8 mouse cellular contexts compared by ENCODE assay signal in the genomic region with DNA sequence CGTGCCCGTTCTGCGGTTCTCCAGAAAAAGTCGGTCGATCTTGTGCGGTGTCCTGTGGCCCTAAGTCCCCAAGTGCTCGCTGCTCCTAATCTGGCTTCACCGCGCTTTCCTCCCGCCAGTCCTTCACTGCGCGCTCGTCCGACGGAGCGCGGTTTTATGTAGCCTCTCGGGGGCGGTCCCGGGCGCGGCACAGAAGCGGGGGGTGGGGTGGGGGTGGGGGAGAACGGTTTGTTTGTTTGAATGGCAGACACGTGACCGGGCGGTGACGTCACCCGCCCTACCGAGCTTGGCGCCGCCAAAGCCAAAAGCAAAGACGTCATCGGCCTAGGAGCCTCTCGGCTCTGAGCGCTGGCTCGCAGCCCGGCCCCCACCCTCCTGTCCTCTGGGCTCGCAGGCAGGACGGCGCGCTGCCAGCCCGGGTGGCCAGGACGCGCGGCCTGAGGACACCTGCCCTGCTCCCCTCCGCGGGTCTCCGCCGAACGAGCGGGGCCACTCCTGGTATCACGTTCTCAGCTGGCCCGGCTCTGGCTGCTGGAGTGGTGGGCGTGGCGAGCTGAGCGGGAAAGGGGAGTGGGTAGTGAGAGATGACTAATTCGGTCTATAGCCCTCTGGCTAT. TPM values are rescaled to one million over a fixed set of nuclear protein-coding genes. Genes with fewer than 3 reads are reported as not detected.
DNase-seq lines count a peak whose midpoint lies in the region; ATAC-seq and TF ChIP-seq lines count a peak whose summit lies in the region.

No protein-coding gene starts in this region.

- no peaks in the 10 kb centered on the region for H3K9me3 ChIP-seq in forebrain, embryonic 10.5 days
- no peaks in the 10 kb centered on the region for H3K9me3 ChIP-seq in heart, embryonic 15.5 days (replicated peaks)
- no peaks in the 10 kb centered on the region for H3K9me3 ChIP-seq in liver, embryonic 14.5 days (ENCODE audit: control insufficient read depth, low read length)
- H3K9me3 ChIP-seq in neural tube, embryonic 11.5 days (ENCODE audit: control insufficient read depth, low read length), result no peaks in the 10 kb centered on the region
- H3K9me3 ChIP-seq in stomach, postnatal 0 days (ENCODE audit: control insufficient read depth, low read length), result no peaks in the 10 kb centered on the region

- no peak for TF ChIP-seq CTCF in liver, embryonic 14.5 days (IDR thresholded peaks at IDR 0.05; ENCODE audit: low read depth)
- no peak for TF ChIP-seq CTCF in stomach, postnatal 0 days (IDR thresholded peaks at IDR 0.05; ENCODE audit: low read depth)

- peak; percentile 92 for DNase-seq in c-Kit-negative CD71-positive TER-119-positive erythroid progenitor cells, embryonic 14.5 days (ENCODE audit: low read depth, low spot score)
- peak; percentile 97 for DNase-seq in forebrain, embryonic 10.5 days (ENCODE audit: extremely low spot score, low spot score)
- peak; percentile 99 to 100 for DNase-seq in kidney, postnatal 25 days
- peak; percentile 96 to 98 (median 96) for DNase-seq in liver, embryonic 14.5 days (ENCODE audit: low read depth in 3 of 3, low spot score in 3 of 3)
- DNase-seq in neural tube, embryonic 11.5 days (ENCODE audit: low spot score), result peak; percentile 97
- DNase-seq in stomach, postnatal 0 days (ENCODE audit: low spot score), result peak; percentile 97

- H3K4me2 ChIP-seq in heart, embryonic 15.5 days, result peak overlapping the region; percentile 71
- H3K4me2 ChIP-seq in liver, embryonic 14.5 days (ENCODE audit: low read depth), result peak overlapping the region; percentile 87
- H3K4me2 ChIP-seq in neural tube, embryonic 11.5 days (ENCODE audit: low read depth), result peak overlapping the region; percentile 61
- H3K4me2 ChIP-seq in stomach, postnatal 0 days (replicated peaks; ENCODE audit: low read depth), result peak overlapping the region; percentile 60

- H3K36me3 ChIP-seq in forebrain, embryonic 10.5 days (replicated peaks), result peaks cover 23% of the 10 kb centered on the region
- H3K36me3 ChIP-seq in heart, embryonic 15.5 days, result peaks cover 5% of the 10 kb centered on the region; the same call in 1 of the 2 replicates
- peaks cover 23% of the 10 kb centered on the region for H3K36me3 ChIP-seq in liver, embryonic 14.5 days (replicated peaks; ENCODE audit: control insufficient read depth, insufficient read depth, low read depth)
- peaks cover 3% of the 10 kb centered on the region for H3K36me3 ChIP-seq in neural tube, embryonic 11.5 days (ENCODE audit: control insufficient read depth, insufficient read depth, low read length)
- peaks cover 3% of the 10 kb centered on the region; the same call in 1 of the 2 replicates for H3K36me3 ChIP-seq in stomach, postnatal 0 days (ENCODE audit: control insufficient read depth, insufficient read depth, low read length)

- peak overlapping the region; percentile 76 for H3K4me3 ChIP-seq in forebrain, embryonic 10.5 days
- H3K4me3 ChIP-seq in heart, embryonic 15.5 days, result peak overlapping the region; percentile 82
- H3K4me3 ChIP-seq in liver, embryonic 14.5 days (ENCODE audit: insufficient read depth in 1 of 2, low read depth in 2 of 2, low read length in 2 of 2), result peak overlapping the region; percentile 72 to 78
- H3K4me3 ChIP-seq in neural tube, embryonic 11.5 days (ENCODE audit: low read depth, low read length), result peak overlapping the region; percentile 54
- H3K4me3 ChIP-seq in stomach, postnatal 0 days (ENCODE audit: low read depth, low read length), result peak overlapping the region; percentile 77

- peak; percentile 62 for ATAC-seq in CD4-positive, CD25-positive, alpha-beta regulatory T cell, adult 4 months
- ATAC-seq in heart, embryonic 15.5 days (replicated peaks; ENCODE audit: insufficient number of reproducible peaks, insufficient read depth, low FRiP score, low read depth), result peak; percentile 86
- ATAC-seq in liver, embryonic 14.5 days (ENCODE audit: insufficient read depth), result peak; percentile 88
- peak; percentile 93 for ATAC-seq in neural tube, embryonic 11.5 days (ENCODE audit: insufficient read depth, low FRiP score, low TSS enrichment)
- peak; percentile 86 for ATAC-seq in stomach, postnatal 0 days (ENCODE audit: low FRiP score, low TSS enrichment)

- WGBS in forebrain, embryonic 10.5 days, result under 1% methylated on average over 58 of the region's 58 CpGs
- WGBS in heart, embryonic 15.5 days, result under 1% methylated on average over 58 of the region's 58 CpGs
- WGBS in liver, embryonic 14.5 days (ENCODE audit: insufficient replicate concordance), result under 1% methylated on average over 58 of the region's 58 CpGs
- under 1% methylated on average over 57 of the region's 58 CpGs for WGBS in neural tube, embryonic 11.5 days
- under 1% methylated on average over 56 of the region's 58 CpGs for WGBS in stomach, postnatal 0 days

- TF ChIP-seq EP300 in liver, embryonic 14.5 days (IDR thresholded peaks at IDR 0.05; ENCODE audit: low read depth), result peak; percentile 55; the same call in 1 of the 2 replicates
- no peak for TF ChIP-seq EP300 in stomach, postnatal 0 days (optimal IDR thresholded peaks at IDR 0.05)

- H3K9ac ChIP-seq in heart, embryonic 15.5 days, result peak overlapping the region; percentile 92
- H3K9ac ChIP-seq in liver, embryonic 14.5 days (replicated peaks), result peak overlapping the region; percentile 93
- peak overlapping the region; percentile 92 for H3K9ac ChIP-seq in neural tube, embryonic 11.5 days (ENCODE audit: low read length)
- peak overlapping the region; percentile 94 for H3K9ac ChIP-seq in stomach, postnatal 0 days (ENCODE audit: low read length)

- H3K27ac ChIP-seq in forebrain, embryonic 10.5 days, result peak overlapping the region; percentile 98
- H3K27ac ChIP-seq in heart, embryonic 15.5 days, result peak overlapping the region; percentile 99
- H3K27ac ChIP-seq in liver, embryonic 14.5 days, result peak overlapping the region; percentile 76
- peak overlapping the region; percentile 98 for H3K27ac ChIP-seq in neural tube, embryonic 11.5 days (ENCODE audit: low read depth, low read length)
- peak overlapping the region; percentile 99 for H3K27ac ChIP-seq in stomach, postnatal 0 days (replicated peaks)

- H3K27me3 ChIP-seq in forebrain, embryonic 10.5 days (ENCODE audit: poor library complexity, severe bottlenecking), result peaks cover 10% of the 10 kb centered on the region; the same call in 1 of the 2 replicates
- no peaks in the 10 kb centered on the region for H3K27me3 ChIP-seq in heart, embryonic 15.5 days
- H3K27me3 ChIP-seq in liver, embryonic 14.5 days (ENCODE audit: control insufficient read depth, insufficient read depth, low read length), result no peaks in the 10 kb centered on the region
- H3K27me3 ChIP-seq in neural tube, embryonic 11.5 days (ENCODE audit: control insufficient read depth, insufficient read depth, low read length), result no peaks in the 10 kb centered on the region
- no peaks in the 10 kb centered on the region for H3K27me3 ChIP-seq in stomach, postnatal 0 days (ENCODE audit: control insufficient read depth, insufficient read depth, low read length)

- H3K4me1 ChIP-seq in forebrain, embryonic 10.5 days, result peaks cover 57% of the 10 kb centered on the region
- peaks cover 73% of the 10 kb centered on the region for H3K4me1 ChIP-seq in heart, embryonic 15.5 days (replicated peaks)
- H3K4me1 ChIP-seq in liver, embryonic 14.5 days (replicated peaks; ENCODE audit: control insufficient read depth in 2 of 2, insufficient read depth in 2 of 2, low read length in 1 of 2), result peaks cover 46 to 56% of the 10 kb centered on the region in 2 experiments
- H3K4me1 ChIP-seq in neural tube, embryonic 11.5 days (ENCODE audit: control insufficient read depth, insufficient read depth, low read length), result peaks cover 28% of the 10 kb centered on the region
- H3K4me1 ChIP-seq in stomach, postnatal 0 days (replicated peaks; ENCODE audit: control insufficient read depth, insufficient read depth), result peaks cover 12% of the 10 kb centered on the region

RNA-seq across cellular contexts. Expression of a gene that starts 52.8 kb away (rescaled TPM):
- 10 to 100 TPM; 37.2 to 77.2 TPM for polyA plus RNA-seq in CD4-positive, CD25-positive, alpha-beta regulatory T cell, adult 4 months (2017; shearing (Covaris generic))
- 116 and 127 TPM in 2 replicates for polyA plus RNA-seq in forebrain, embryonic 10.5 days (2016; fragmentation: Nextera tagmentation; extraction: Ambion mirVana)
- 75.0 and 92.0 TPM in 2 replicates for polyA plus RNA-seq in heart, embryonic 15.5 days (2015; fragmentation: Nextera tagmentation; extraction: Ambion mirVana)
- 26.0 and 27.5 TPM in 2 replicates for polyA plus RNA-seq in liver, embryonic 14.5 days (2012; rRNA removed)
- 31.3 and 33.4 TPM in 2 replicates for polyA plus RNA-seq in liver, embryonic 14.5 days (2014; fragmentation: Nextera tagmentation; extraction: Ambion mirVana)
- polyA plus RNA-seq in neural tube, embryonic 11.5 days (2014; fragmentation: Nextera tagmentation; extraction: Ambion mirVana), result 121 and 126 TPM in 2 replicates
- 64.2 and 65.5 TPM in 2 replicates for polyA plus RNA-seq in stomach, postnatal 0 days (2015; fragmentation: Nextera tagmentation; extraction: Ambion mirVana)

RNA-seq across cellular contexts. Expression of a gene that starts 53.5 kb away (rescaled TPM):
- 10 to 100 TPM; 24.6 to 24.7 TPM for polyA plus RNA-seq in CD4-positive, CD25-positive, alpha-beta regulatory T cell, adult 4 months (2017; shearing (Covaris generic))
- 22.0 and 24.4 TPM in 2 replicates for polyA plus RNA-seq in forebrain, embryonic 10.5 days (2016; fragmentation: Nextera tagmentation; extraction: Ambion mirVana)
- polyA plus RNA-seq in heart, embryonic 15.5 days (2015; fragmentation: Nextera tagmentation; extraction: Ambion mirVana), result 30.8 and 38.1 TPM in 2 replicates
- polyA plus RNA-seq in liver, embryonic 14.5 days (2012; rRNA removed), result 25.0 and 26.8 TPM in 2 replicates
- polyA plus RNA-seq in liver, embryonic 14.5 days (2014; fragmentation: Nextera tagmentation; extraction: Ambion mirVana), result 25.9 and 29.9 TPM in 2 replicates
- 32.9 and 34.0 TPM in 2 replicates for polyA plus RNA-seq in neural tube, embryonic 11.5 days (2014; fragmentation: Nextera tagmentation; extraction: Ambion mirVana)
- 27.7 and 33.1 TPM in 2 replicates for polyA plus RNA-seq in stomach, postnatal 0 days (2015; fragmentation: Nextera tagmentation; extraction: Ambion mirVana)

Comparison
In these comparisons a context has a peak if more than half of its experiments do, and no peak if none do; other contexts are left out.
1. Peak in every context shown above with its lines: DNase-seq, ATAC-seq, H3K4me3 ChIP-seq and H3K27ac ChIP-seq.